Mouse (Mus musculus): ENCODE data around the gene Pkd2. TPM values are rescaled to one million over a fixed set of nuclear protein-coding genes. Genes with fewer than 3 reads are reported as not detected.

Pkd2 gene
- total and polyA plus RNA-seq, 3 experiments: not detected

GRCm38 (mm10) chr5:104465731-104466130, 6.5 kb downstream of the Pkd2 start:
- no peak overlapping the region for H3K9ac ChIP-seq (ENCODE audit: control insufficient read depth, low read depth, low read length, poor library complexity, severe bottlenecking)
- no peak for TF ChIP-seq NELFE (IDR thresholded peaks at IDR 0.05; ENCODE audit: low read depth, low read length)
- TF ChIP-seq USF2 (IDR thresholded peaks at IDR 0.05; ENCODE audit: borderline replicate concordance in 1 of 2, insufficient read depth in 1 of 2, low read depth in 1 of 2, low read length in 2 of 2): no peak
- TF ChIP-seq MAFK (IDR thresholded peaks at IDR 0.05; ENCODE audit: borderline replicate concordance, low read depth, low read length): no peak
- TF ChIP-seq NRF1 (IDR thresholded peaks at IDR 0.05; ENCODE audit: insufficient read depth, low read depth, low read length, poor library complexity, severe bottlenecking): no peak
- no peak for TF ChIP-seq RAD21 (IDR thresholded peaks at IDR 0.05; ENCODE audit: low read depth, low read length)
- TF ChIP-seq GABPA (IDR thresholded peaks at IDR 0.05; ENCODE audit: low read depth, low read length): no peak
- TF ChIP-seq POLR2AphosphoS2 (IDR thresholded peaks at IDR 0.05; ENCODE audit: low read length): no peak
- no peak for TF ChIP-seq BHLHE40 (IDR thresholded peaks at IDR 0.05; ENCODE audit: borderline replicate concordance, low read depth, low read length)
- TF ChIP-seq ETS1 (IDR thresholded peaks at IDR 0.05; ENCODE audit: low read depth, low read length): no peak
- TF ChIP-seq UBTF (IDR thresholded peaks at IDR 0.05; ENCODE audit: borderline replicate concordance, insufficient read depth, low read depth, low read length): no peak
- TF ChIP-seq MAX (IDR thresholded peaks at IDR 0.05; ENCODE audit: low read length): no peak
- TF ChIP-seq MYC (IDR thresholded peaks at IDR 0.05; ENCODE audit: low read depth, low read length): no peak
- TF ChIP-seq ZKSCAN1 (IDR thresholded peaks at IDR 0.05; ENCODE audit: low read depth, low read length): no peak
- H3K36me3 ChIP-seq (ENCODE audit: control insufficient read depth in 1 of 2, insufficient read depth in 2 of 2, low read length in 2 of 2): no peaks in the 10 kb centered on the region

DNA sequence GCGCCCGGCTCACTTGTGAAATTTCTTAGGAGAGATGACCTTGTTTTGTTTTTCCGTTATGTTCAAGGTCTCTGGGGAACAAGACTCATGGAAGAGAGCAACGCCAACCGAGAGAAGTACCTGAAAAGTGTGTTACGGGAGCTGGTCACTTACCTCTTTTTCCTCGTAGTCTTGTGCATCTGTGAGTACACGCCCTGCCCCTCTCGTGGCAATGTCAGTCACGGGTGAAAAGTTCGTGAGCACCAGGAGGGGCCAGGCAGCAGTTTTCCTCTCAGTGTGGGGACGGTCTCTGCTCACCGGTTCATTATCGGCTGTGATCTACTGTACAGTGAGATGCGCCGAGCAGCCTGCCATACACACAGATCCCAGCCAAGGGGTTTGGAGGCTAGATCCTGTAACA, 7.6 kb downstream of the Pkd2 start:
- Histone ChIP-seq H3K9ac (ENCODE audit: control insufficient read depth, low read depth, low read length, poor library complexity, severe bottlenecking) (no peak overlapping the region), H3K36me3 (ENCODE audit: control insufficient read depth in 1 of 2, insufficient read depth in 2 of 2, low read length in 2 of 2) (no peaks in the 10 kb centered on the region)

More at GRCm38 (mm10) chr5:104465731-104466130, 6.5 kb downstream of the Pkd2 start:
- Histone ChIP-seq H3K9me3 (replicated peaks; ENCODE audit: insufficient read depth, low read length) (no peaks in the 10 kb centered on the region), H3K4me3 (ENCODE audit: control insufficient read depth in 1 of 2, insufficient read depth in 1 of 2, low read depth in 2 of 2, low read length in 2 of 2) (no peak overlapping the region), H3K4me1 (ENCODE audit: control insufficient read depth in 1 of 2, insufficient read depth in 2 of 2, low read length in 2 of 2) (no peaks in the 10 kb centered on the region), H3K27me3 (ENCODE audit: control insufficient read depth in 1 of 2, insufficient read depth in 2 of 2, low read length in 2 of 2) (no peaks in the 10 kb centered on the region; a peak in 1 of 4 replicates), H3K27ac (ENCODE audit: control insufficient read depth, low read depth, low read length) (no peak overlapping the region), H3K79me2 (ENCODE audit: control insufficient read depth, insufficient read depth, low read length, poor library complexity) (no peaks in the 10 kb centered on the region)
- no peak for DNase-seq (ENCODE audit: low read depth, low spot score)

More for the DNA sequence above, 7.6 kb downstream of the Pkd2 start:
- Histone ChIP-seq H3K4me1 (ENCODE audit: control insufficient read depth in 1 of 2, insufficient read depth in 2 of 2, low read length in 2 of 2) (no peaks in the 10 kb centered on the region), H3K4me3 (ENCODE audit: control insufficient read depth in 1 of 2, insufficient read depth in 1 of 2, low read depth in 2 of 2, low read length in 2 of 2) (no peak overlapping the region), H3K79me2 (ENCODE audit: control insufficient read depth, insufficient read depth, low read length, poor library complexity) (no peaks in the 10 kb centered on the region), H3K27me3 (ENCODE audit: control insufficient read depth in 1 of 2, insufficient read depth in 2 of 2, low read length in 2 of 2) (no peaks in the 10 kb centered on the region; a peak in 1 of 4 replicates), H3K9me3 (replicated peaks; ENCODE audit: insufficient read depth, low read length) (no peaks in the 10 kb centered on the region), H3K27ac (ENCODE audit: control insufficient read depth, low read depth, low read length) (no peak overlapping the region)
- DNase-seq (ENCODE audit: low read depth, low spot score): no peak
- TF ChIP-seq CTCF (IDR thresholded peaks at IDR 0.05 in 2 of 3, conservative IDR thresholded peaks at IDR 0.05 in 1 of 3; ENCODE audit: control insufficient read depth in 1 of 3, insufficient read depth in 1 of 3, low read depth in 2 of 3, low read length in 3 of 3, poor library complexity in 1 of 3, severe bottlenecking in 1 of 3) (no peak), MYC (IDR thresholded peaks at IDR 0.05; ENCODE audit: low read depth, low read length) (no peak), SMC3 (IDR thresholded peaks at IDR 0.05; ENCODE audit: low read depth, low read length) (no peak), ZMIZ1 (IDR thresholded peaks at IDR 0.05; ENCODE audit: low read depth, low read length) (no peak), MAFK (IDR thresholded peaks at IDR 0.05; ENCODE audit: borderline replicate concordance, low read depth, low read length) (no peak), USF1 (IDR thresholded peaks at IDR 0.05; ENCODE audit: low read depth, low read length) (no peak), RAD21 (IDR thresholded peaks at IDR 0.05; ENCODE audit: low read depth, low read length) (no peak), CHD1 (IDR thresholded peaks at IDR 0.05; ENCODE audit: low read depth, low read length) (no peak), SIN3A (IDR thresholded peaks at IDR 0.05; ENCODE audit: low read length) (no peak), RCOR1 (IDR thresholded peaks at IDR 0.05; ENCODE audit: low read depth, low read length) (no peak), MYB (IDR thresholded peaks at IDR 0.05; ENCODE audit: low read depth, low read length) (no peak), ETS1 (IDR thresholded peaks at IDR 0.05; ENCODE audit: low read depth, low read length) (no peak)
